Mouse (Mus musculus) adrenal gland, postnatal 4 days (tissue): ENCODE measurements at regions not wholly inside any gene's neighbourhood (a gene's known extent, or its start where the extent isn't known, plus 50 kb on each side); places are given as distances from the start of the nearest gene placed in this dataset.

Source experiments
- DNase-seq, 2 experiments: peaks; one replicate each; pipeline ENCODE4 v3.0.0; 2021 to 2022; ENCODE audit warnings: low spot score in 2 of 2, mixed read lengths in 2 of 2

DNA sequence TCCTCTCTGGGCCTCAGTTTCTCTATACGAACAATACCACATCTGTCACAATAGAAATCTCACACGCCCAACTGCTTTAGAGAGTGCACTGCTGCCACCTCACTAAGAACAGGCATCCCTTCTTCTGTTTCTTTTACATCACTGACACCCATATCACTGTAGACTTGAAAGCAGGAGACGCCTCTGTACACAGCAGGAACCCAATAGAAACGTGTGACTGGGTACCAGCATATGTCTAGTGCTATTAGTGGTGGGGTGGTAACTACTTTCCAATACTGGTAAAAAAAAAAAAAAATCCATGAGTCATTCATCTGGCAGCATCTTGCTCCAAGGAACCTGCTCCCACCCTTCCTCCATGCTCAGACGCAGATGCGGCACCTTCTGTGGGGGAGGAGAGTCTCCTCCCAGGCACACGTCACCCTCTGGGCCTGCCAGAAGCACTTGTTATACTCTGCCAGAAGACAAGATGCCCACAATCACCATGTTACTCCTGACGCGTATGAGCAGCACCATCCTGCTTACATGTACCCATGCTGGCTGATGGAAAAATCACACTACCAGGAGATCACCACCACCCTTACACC lies 151.3 kb upstream of the Plxna4 start:
- no peak for DNase-seq

- DNase-seq = no peak
Measured at GRCm38 (mm10) chr6:32728706-32729105, 140.7 kb upstream of the Plxna4 start.

DNA sequence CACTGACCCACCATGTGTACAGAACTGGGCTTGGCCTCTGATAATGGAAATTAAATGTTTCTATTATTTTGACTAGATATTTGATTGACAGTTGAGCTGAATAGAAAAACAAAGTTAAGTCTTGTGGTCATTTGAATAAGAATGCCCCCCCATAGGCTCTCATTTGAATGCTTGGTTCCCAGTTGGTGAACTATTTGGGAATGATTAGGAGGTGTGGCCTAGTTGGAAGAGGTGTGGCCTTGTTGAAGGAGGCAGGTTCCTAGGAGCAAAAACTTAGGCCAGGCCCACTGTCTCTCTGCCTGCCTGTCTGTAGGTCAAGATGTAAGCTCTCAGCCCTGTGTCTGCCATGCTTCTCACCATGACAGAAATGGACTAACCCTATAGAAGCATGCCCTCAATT lies 138.6 kb upstream of the Plxna4 start:
- no peak for DNase-seq

- DNase-seq = no peak
Measured at GRCm38 (mm10) chr6:32717860-32718259, 129.9 kb upstream of the Plxna4 start.

- DNase-seq = no peak
Measured at GRCm38 (mm10) chr6:32715137-32715536, 127.1 kb upstream of the Plxna4 start.

DNA sequence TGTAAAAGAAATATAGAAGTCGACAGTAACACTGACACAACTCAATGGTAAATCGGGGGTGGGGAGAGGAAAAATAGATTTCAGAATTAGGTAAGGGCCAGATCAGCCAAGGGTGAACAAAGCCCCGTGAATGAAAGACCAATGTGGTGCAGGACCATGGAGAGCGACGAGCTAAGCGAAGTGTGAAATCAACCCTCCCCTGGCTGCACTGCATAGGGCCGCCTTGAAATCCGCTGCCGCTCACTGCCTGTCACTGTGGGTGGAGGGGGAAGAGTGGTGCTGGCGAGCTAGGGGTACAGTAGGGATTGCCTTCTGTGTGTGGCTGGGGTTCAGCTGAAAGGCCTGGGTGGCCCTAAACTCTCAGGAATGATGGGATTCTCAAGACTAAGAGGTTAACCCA lies 122.2 kb upstream of the Plxna4 start:
- peak; percentile 7 to 26 for DNase-seq

DNA sequence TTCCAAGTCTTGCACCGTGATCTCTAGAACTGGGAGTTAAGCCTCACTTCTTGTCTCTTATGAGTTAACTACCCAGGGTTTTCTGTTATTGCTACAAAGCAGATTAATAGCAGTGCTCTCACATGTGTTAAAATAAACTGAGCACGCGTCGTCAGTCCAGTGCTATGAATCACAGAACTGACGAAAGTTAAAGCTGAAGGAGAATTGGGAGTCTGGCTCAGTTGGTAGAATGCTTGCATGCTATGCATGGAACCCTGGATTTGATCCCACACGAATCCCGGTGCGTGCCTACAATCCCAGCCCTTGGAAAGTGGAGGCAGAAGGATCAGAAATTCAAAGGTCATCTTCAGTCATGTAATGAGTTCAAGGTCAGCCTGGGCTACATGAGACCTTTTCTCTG lies 121.6 kb upstream of the Plxna4 start:
- DNase-seq = no peak

- DNase-seq = no peak
Measured at GRCm38 (mm10) chr6:32707417-32707816, 119.4 kb upstream of the Plxna4 start.

DNA sequence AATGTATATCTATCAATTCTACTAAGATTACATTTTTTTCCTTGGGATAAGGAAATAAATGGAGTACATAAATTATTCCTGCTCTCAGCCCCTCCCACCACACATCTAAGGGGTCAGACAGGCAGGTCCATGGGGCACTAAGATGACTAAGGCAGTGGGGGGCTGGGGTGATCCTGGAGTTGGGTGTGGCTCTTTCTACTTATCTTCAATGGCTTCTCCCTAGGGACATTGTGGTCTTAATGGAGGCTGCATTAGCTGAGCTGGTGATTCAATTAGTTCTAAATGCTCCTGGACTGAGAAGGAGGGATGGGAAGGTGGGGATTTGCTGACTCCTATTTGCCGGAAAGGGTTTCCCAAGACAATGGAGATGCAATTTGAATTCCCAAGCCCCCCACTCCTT lies 118.4 kb upstream of the Plxna4 start:
- no peak for DNase-seq

DNA sequence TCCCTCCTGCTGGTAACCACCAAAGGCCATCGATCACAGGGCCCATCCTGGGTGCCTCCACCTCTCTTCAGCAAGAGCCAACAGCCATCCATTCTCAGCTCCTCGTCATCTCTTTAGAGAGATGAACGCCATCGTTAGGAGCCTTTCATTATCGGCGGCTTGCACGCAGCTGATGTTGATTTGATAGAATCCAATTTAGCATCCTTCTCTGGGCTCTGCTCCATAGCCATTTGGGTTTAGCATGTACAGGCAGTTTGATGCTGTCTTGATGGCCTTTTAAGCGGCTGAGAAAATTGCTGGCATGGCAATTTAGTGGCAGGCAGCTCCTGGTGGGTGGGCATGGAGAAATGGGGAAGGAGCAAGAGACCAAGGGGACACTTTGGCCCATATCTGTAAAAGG lies 115.5 kb upstream of the Plxna4 start:
- DNase-seq = no peak

DNA sequence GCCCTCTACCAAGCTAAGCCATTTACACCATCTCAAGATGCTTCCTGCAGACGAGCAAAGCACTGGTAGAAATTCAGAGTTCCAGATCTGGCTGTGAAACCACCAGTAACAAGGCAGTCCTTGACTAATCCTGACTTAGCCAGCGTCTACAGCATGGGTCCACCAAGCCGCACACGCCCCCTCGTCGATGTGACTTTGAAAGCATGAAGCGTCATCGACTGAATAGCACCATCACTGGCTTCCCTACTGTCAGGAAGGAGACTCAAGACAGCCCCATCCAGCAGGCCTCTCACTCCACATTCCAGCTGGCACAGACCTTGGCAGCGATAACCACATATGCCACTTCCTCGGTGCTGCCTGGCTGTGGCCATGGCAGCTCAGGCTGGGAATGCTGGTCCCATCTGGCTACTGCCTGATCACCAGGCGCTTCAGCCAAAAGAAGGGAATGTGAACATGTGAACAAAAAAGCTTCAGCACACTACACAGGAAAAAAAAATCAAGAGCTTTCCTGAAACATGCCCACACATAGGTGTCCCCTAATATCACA lies 114.3 kb upstream of the Plxna4 start:
- DNase-seq = no peak

- DNase-seq = no peak
Measured at GRCm38 (mm10) chr6:32699811-32700210, 111.8 kb upstream of the Plxna4 start.

GRCm38 (mm10) chr6:32697771-32698270 lies 109.8 kb upstream of the Plxna4 start:
- DNase-seq = no peak

GRCm38 (mm10) chr6:32696037-32696436 lies 108.0 kb upstream of the Plxna4 start:
- DNase-seq = no peak

- no peak for DNase-seq
Measured at GRCm38 (mm10) chr6:32672552-32672951, 84.6 kb upstream of the Plxna4 start.

- DNase-seq = no peak
Measured at GRCm38 (mm10) chr6:32659743-32660142, 71.8 kb upstream of the Plxna4 start.

GRCm38 (mm10) chr6:32657378-32657777 lies 69.4 kb upstream of the Plxna4 start:
- no peak for DNase-seq

- DNase-seq = no peak
Measured at GRCm38 (mm10) chr6:32654188-32654587, 66.2 kb upstream of the Plxna4 start.

DNA sequence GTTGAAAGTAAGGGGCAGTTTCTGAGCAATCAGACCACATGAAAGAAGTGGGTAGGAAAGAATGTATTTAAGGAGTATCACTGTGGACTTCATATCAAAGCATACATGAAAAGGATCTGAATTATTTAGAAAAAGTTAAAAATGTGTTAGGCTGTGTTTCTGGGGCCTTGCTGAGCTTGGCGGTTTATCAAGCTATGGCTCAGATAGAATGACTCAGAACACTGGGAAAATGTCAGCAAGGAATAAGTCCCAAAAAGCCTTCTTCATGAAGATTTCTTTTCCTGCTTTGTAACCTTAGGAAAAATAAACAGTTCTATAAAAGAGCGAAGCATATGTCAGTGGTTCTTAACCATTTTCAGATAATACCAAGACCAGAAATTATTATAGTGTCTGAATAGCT lies 56.0 kb upstream of the Plxna4 start:
- DNase-seq = no peak

GRCm38 (mm10) chr6:32638843-32639242 lies 50.9 kb upstream of the Plxna4 start:
- DNase-seq = no peak
